Mouse (Mus musculus) spleen, embryonic (tissue): ENCODE results near the gene Nup43.
"Not testable (repeated sequence)": the region's sequence is repeated elsewhere in the genome, so short reads cannot be mapped to it uniquely, and the experiment has no call there.

Experiments used
- CTCF ChIA-PET: fragments of 350-600 bp; sonication (Branson Sonifier 250); formaldehyde crosslinking; loops from one replicate; lab custom pipeline; 2022; lab: Charles Lee

Gene Nup43

GRCm38 (mm10) chr10:7667342-7667802 is at the start of gene Nup43:
Gene Nup43 (plus strand): TSS chr10:7667503.
- CTCF ChIA-PET, result no interaction called here

- CTCF ChIA-PET, result not testable (repeated sequence)
Measured at GRCm38 (mm10) chr10:7617556-7617955, 49.7 kb upstream of the Nup43 start.

GRCm38 (mm10) chr10:7619821-7620241 is 47.5 kb upstream of the Nup43 start:
- CTCF ChIA-PET, result no interaction called here

GRCm38 (mm10) chr10:7620723-7621122 is 46.6 kb upstream of the Nup43 start:
- CTCF ChIA-PET, result no interaction called here

GRCm38 (mm10) chr10:7622378-7622777 is 44.9 kb upstream of the Nup43 start:
- CTCF ChIA-PET, result no interaction called here

GRCm38 (mm10) chr10:7623861-7624518 is 43.3 kb upstream of the Nup43 start:
- CTCF ChIA-PET, result no interaction called here

GRCm38 (mm10) chr10:7629092-7629491 is 38.2 kb upstream of the Nup43 start:
- CTCF ChIA-PET, result no interaction called here

- CTCF ChIA-PET, result no interaction called here
Measured at GRCm38 (mm10) chr10:7630286-7630685, 37.0 kb upstream of the Nup43 start.

GRCm38 (mm10) chr10:7630951-7631720 is 36.2 kb upstream of the Nup43 start:
- CTCF ChIA-PET, result interaction anchor here (0.6 kb wide), 1 partner anchor 693 kb away, joined by 8 read pairs; no protein-coding TSS in a partner anchor

- CTCF ChIA-PET, result no interaction called here
Measured at GRCm38 (mm10) chr10:7640366-7640765, 26.9 kb upstream of the Nup43 start.

- CTCF ChIA-PET, result no interaction called here
Measured at GRCm38 (mm10) chr10:7645911-7646310, 21.4 kb upstream of the Nup43 start.

GRCm38 (mm10) chr10:7649059-7649458 is 18.2 kb upstream of the Nup43 start:
- CTCF ChIA-PET, result interaction anchor here (0.6 kb wide), 1 partner anchor 13 kb away, joined by 3 read pairs; no protein-coding TSS in a partner anchor

- CTCF ChIA-PET, result no interaction called here
Measured at GRCm38 (mm10) chr10:7651057-7651456, 16.2 kb upstream of the Nup43 start.

GRCm38 (mm10) chr10:7662471-7663141 is 4.7 kb upstream of the Nup43 start:
- CTCF ChIA-PET, result interaction anchor here (0.7 to 0.9 kb wide), 2 partner anchors 12 to 13 kb away, joined by 3 read pairs; no protein-coding TSS in a partner anchor

GRCm38 (mm10) chr10:7663159-7664026 is 3.9 kb upstream of the Nup43 start:
- CTCF ChIA-PET, result interaction anchor here (0.9 kb wide), 1 partner anchor 11 kb away, joined by 3 read pairs; no protein-coding TSS in a partner anchor

- CTCF ChIA-PET, result no interaction called here
Measured at GRCm38 (mm10) chr10:7664027-7664526, 3.2 kb upstream of the Nup43 start.

- CTCF ChIA-PET, result no interaction called here
Measured at GRCm38 (mm10) chr10:7664889-7665288, 2.4 kb upstream of the Nup43 start.

GRCm38 (mm10) chr10:7673673-7674072 is 6.4 kb downstream of the Nup43 start:
- CTCF ChIA-PET, result interaction anchor here (1.0 kb wide), 1 partner anchor 11 kb away, joined by 3 read pairs; no protein-coding TSS in a partner anchor

GRCm38 (mm10) chr10:7680731-7681301 is 13.5 kb downstream of the Nup43 start, which contains the start of the genes Pcmt1 and Lats1:
Gene Pcmt1 (minus strand): TSS chr10:7681136.
Gene Lats1 (plus strand): TSS chr10:7681214.
- CTCF ChIA-PET, result no interaction called here

- CTCF ChIA-PET, result no interaction called here
Measured at GRCm38 (mm10) chr10:7681343-7682025, 14.2 kb downstream of the Nup43 start.
